Mouse (Mus musculus): Measurements from ENCODE around the gene Epm2a. TPM values are rescaled to one million over a fixed set of nuclear protein-coding genes. Genes with fewer than 3 reads are reported as not detected.

Epm2a gene
- polyA plus RNA-seq, 1 experiment, result 0.16 TPM

- no peak for TF ChIP-seq MAX (IDR thresholded peaks at IDR 0.05)
- TF ChIP-seq FOSL1 (IDR thresholded peaks at IDR 0.05; ENCODE audit: insufficient read depth, low read length, poor library complexity, severe bottlenecking), result no peak
- no peak for TF ChIP-seq MYOG (IDR thresholded peaks at IDR 0.05; ENCODE audit: control insufficient read depth, extremely low read depth, insufficient read length)
- TF ChIP-seq MYOD1 (IDR thresholded peaks at IDR 0.05; ENCODE audit: control insufficient read depth, insufficient read length, low read depth), result no peak
- no peak for TF ChIP-seq CEBPB (IDR thresholded peaks at IDR 0.05; ENCODE audit: low read depth)
- no peak for TF ChIP-seq USF1 (IDR thresholded peaks at IDR 0.05; ENCODE audit: low read depth)
- no peak for TF ChIP-seq CTCF (IDR thresholded peaks at IDR 0.05; ENCODE audit: control insufficient read depth, insufficient read depth, insufficient read length)
- Histone ChIP-seq H3K4me3 (ENCODE audit: insufficient read depth, poor library complexity, severe bottlenecking) (no peak overlapping the region), H3K36me3 (ENCODE audit: control insufficient read depth, insufficient read depth) (no peaks in the 10 kb centered on the region), H3K27me3 (ENCODE audit: control insufficient read depth, insufficient read depth, insufficient read length) (no peaks in the 10 kb centered on the region), H3K79me3 (ENCODE audit: low read depth) (no peaks in the 10 kb centered on the region), H3ac (ENCODE audit: control insufficient read depth, insufficient read length, low read depth) (no peak overlapping the region), H3K79me2 (ENCODE audit: control insufficient read depth, insufficient read depth) (no peaks in the 10 kb centered on the region)
These were observed 76.9 kb downstream of the Epm2a start for GRCm38 (mm10) chr10:11420071-11420470.

- TF ChIP-seq FOSL1 (IDR thresholded peaks at IDR 0.05; ENCODE audit: insufficient read depth, low read length, poor library complexity, severe bottlenecking) (no peak), CEBPB (IDR thresholded peaks at IDR 0.05; ENCODE audit: low read depth) (no peak), USF1 (IDR thresholded peaks at IDR 0.05; ENCODE audit: low read depth) (no peak), CTCF (IDR thresholded peaks at IDR 0.05; ENCODE audit: control insufficient read depth, insufficient read depth, insufficient read length) (no peak), MYOD1 (IDR thresholded peaks at IDR 0.05; ENCODE audit: control insufficient read depth, insufficient read length, low read depth) (no peak), MAX (IDR thresholded peaks at IDR 0.05) (no peak), MYOG (IDR thresholded peaks at IDR 0.05; ENCODE audit: control insufficient read depth, extremely low read depth, insufficient read length) (no peak)
- H3K36me3 ChIP-seq (ENCODE audit: control insufficient read depth, insufficient read depth), result no peaks in the 10 kb centered on the region
- no peaks in the 10 kb centered on the region for H3K27me3 ChIP-seq (ENCODE audit: control insufficient read depth, insufficient read depth, insufficient read length)
- H3ac ChIP-seq (ENCODE audit: control insufficient read depth, insufficient read length, low read depth), result no peak overlapping the region
- H3K4me3 ChIP-seq (ENCODE audit: insufficient read depth, poor library complexity, severe bottlenecking), result no peak overlapping the region
- H3K79me3 ChIP-seq (ENCODE audit: low read depth), result no peaks in the 10 kb centered on the region
- H3K79me2 ChIP-seq (ENCODE audit: control insufficient read depth, insufficient read depth), result no peaks in the 10 kb centered on the region
These were observed 86.0 kb downstream of the Epm2a start for GRCm38 (mm10) chr10:11429059-11429812.

- Histone ChIP-seq H3K36me3 (ENCODE audit: control insufficient read depth, insufficient read depth) (no peaks in the 10 kb centered on the region), H3K27me3 (ENCODE audit: control insufficient read depth, insufficient read depth, insufficient read length) (no peaks in the 10 kb centered on the region), H3ac (ENCODE audit: control insufficient read depth, insufficient read length, low read depth) (no peak overlapping the region), H3K79me3 (ENCODE audit: low read depth) (no peaks in the 10 kb centered on the region), H3K4me3 (ENCODE audit: insufficient read depth, poor library complexity, severe bottlenecking) (no peak overlapping the region), H3K79me2 (ENCODE audit: control insufficient read depth, insufficient read depth) (no peaks in the 10 kb centered on the region)
- TF ChIP-seq USF1 (IDR thresholded peaks at IDR 0.05; ENCODE audit: low read depth) (no peak), MAX (IDR thresholded peaks at IDR 0.05) (no peak), MYOG (IDR thresholded peaks at IDR 0.05; ENCODE audit: control insufficient read depth, extremely low read depth, insufficient read length) (no peak), FOSL1 (IDR thresholded peaks at IDR 0.05; ENCODE audit: insufficient read depth, low read length, poor library complexity, severe bottlenecking) (no peak), CTCF (IDR thresholded peaks at IDR 0.05; ENCODE audit: control insufficient read depth, insufficient read depth, insufficient read length) (no peak), CEBPB (IDR thresholded peaks at IDR 0.05; ENCODE audit: low read depth) (no peak)
These were observed 93.8 kb downstream of the Epm2a start for GRCm38 (mm10) chr10:11436961-11437360.

- Histone ChIP-seq H3ac (ENCODE audit: control insufficient read depth, insufficient read length, low read depth) (no peak overlapping the region), H3K36me3 (ENCODE audit: control insufficient read depth, insufficient read depth) (no peaks in the 10 kb centered on the region), H3K79me2 (ENCODE audit: control insufficient read depth, insufficient read depth) (no peaks in the 10 kb centered on the region), H3K27me3 (ENCODE audit: control insufficient read depth, insufficient read depth, insufficient read length) (no peaks in the 10 kb centered on the region), H3K79me3 (ENCODE audit: low read depth) (no peaks in the 10 kb centered on the region), H3K4me3 (ENCODE audit: insufficient read depth, poor library complexity, severe bottlenecking) (no peak overlapping the region)
- no peak for TF ChIP-seq MAX (IDR thresholded peaks at IDR 0.05)
- no peak for TF ChIP-seq MYOD1 (IDR thresholded peaks at IDR 0.05; ENCODE audit: control insufficient read depth, insufficient read length, low read depth)
- no peak for TF ChIP-seq USF1 (IDR thresholded peaks at IDR 0.05; ENCODE audit: low read depth)
- TF ChIP-seq MYOG (IDR thresholded peaks at IDR 0.05; ENCODE audit: control insufficient read depth, extremely low read depth, insufficient read length), result no peak
- no peak for TF ChIP-seq FOSL1 (IDR thresholded peaks at IDR 0.05; ENCODE audit: insufficient read depth, low read length, poor library complexity, severe bottlenecking)
- TF ChIP-seq CTCF (IDR thresholded peaks at IDR 0.05; ENCODE audit: control insufficient read depth, insufficient read depth, insufficient read length), result no peak
- TF ChIP-seq CEBPB (IDR thresholded peaks at IDR 0.05; ENCODE audit: low read depth), result no peak
These were observed 95.3 kb downstream of the Epm2a start for GRCm38 (mm10) chr10:11438461-11438860.

- no peak overlapping the region for H3ac ChIP-seq (ENCODE audit: control insufficient read depth, insufficient read length, low read depth)
- H3K36me3 ChIP-seq (ENCODE audit: control insufficient read depth, insufficient read depth), result no peaks in the 10 kb centered on the region
- no peak overlapping the region for H3K4me3 ChIP-seq (ENCODE audit: insufficient read depth, poor library complexity, severe bottlenecking)
- no peaks in the 10 kb centered on the region for H3K79me2 ChIP-seq (ENCODE audit: control insufficient read depth, insufficient read depth)
- H3K79me3 ChIP-seq (ENCODE audit: low read depth), result no peaks in the 10 kb centered on the region
- no peak for TF ChIP-seq CTCF (IDR thresholded peaks at IDR 0.05; ENCODE audit: control insufficient read depth, insufficient read depth, insufficient read length)
- TF ChIP-seq MAX (IDR thresholded peaks at IDR 0.05), result no peak
- no peak for TF ChIP-seq CEBPB (IDR thresholded peaks at IDR 0.05; ENCODE audit: low read depth)
- no peak for TF ChIP-seq MYOD1 (IDR thresholded peaks at IDR 0.05; ENCODE audit: control insufficient read depth, insufficient read length, low read depth)
- TF ChIP-seq FOSL1 (IDR thresholded peaks at IDR 0.05; ENCODE audit: insufficient read depth, low read length, poor library complexity, severe bottlenecking), result no peak
- TF ChIP-seq MYOG (IDR thresholded peaks at IDR 0.05; ENCODE audit: control insufficient read depth, extremely low read depth, insufficient read length), result no peak
- no peak for TF ChIP-seq USF1 (IDR thresholded peaks at IDR 0.05; ENCODE audit: low read depth)
- no peaks in the 10 kb centered on the region for H3K27me3 ChIP-seq (ENCODE audit: control insufficient read depth, insufficient read depth, insufficient read length)
These were observed 96.1 kb downstream of the Epm2a start for GRCm38 (mm10) chr10:11439342-11439741.
